Mouse (Mus musculus) megakaryocyte, embryonic 14.5 days (primary cell): ENCODE measurements around the gene Pde4c.

Source experiments
- FLI1 ChIP-seq: IDR thresholded peaks from 2 replicates; pipeline ENCODE4 v1.6.1; 2012; ENCODE audit warnings: low read length, inconsistent platforms, mixed read lengths
- GATA1 ChIP-seq: IDR thresholded peaks from 3 replicates; pipeline ENCODE4 v1.6.1; 2012; ENCODE audit warnings: mixed read lengths, low read length, inconsistent platforms, borderline replicate concordance

GRCm38 (mm10) chr8:70679404-70679803, 44.1 kb upstream of the Pde4c start:
- TF ChIP-seq FLI1 (no peak), GATA1 (no peak)
